Mouse (Mus musculus): ENCODE results near the gene Clca1. TPM values are rescaled to one million over a fixed set of nuclear protein-coding genes. Genes with fewer than 3 reads are reported as not detected.

Gene Clca1
- polyA plus RNA-seq, 1 experiment from 2014 or later: not detected

DNA sequence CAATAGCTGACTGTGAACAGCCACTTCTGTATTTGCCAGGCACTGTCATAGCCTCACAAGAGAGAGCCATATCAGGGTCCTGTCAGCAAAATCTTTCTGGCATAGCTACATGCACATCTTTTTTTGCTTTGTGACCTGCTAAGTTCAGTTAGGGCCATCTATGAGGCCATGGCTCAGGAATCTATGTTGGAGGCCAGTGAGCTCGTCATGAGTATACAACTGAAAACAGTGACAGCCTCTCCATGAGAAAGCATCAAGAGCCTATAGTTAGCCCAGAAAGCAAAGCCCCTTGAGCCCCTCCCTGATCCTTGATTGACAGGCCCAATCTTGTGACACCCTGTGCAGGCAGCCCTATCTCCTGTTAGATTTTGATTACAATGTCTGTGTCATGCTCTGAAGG is 56.5 kb downstream of the Clca1 start:
- Histone ChIP-seq H3K4me3 (ENCODE audit: low read depth, low read length) (no peak overlapping the region), H3K36me3 (ENCODE audit: control insufficient read depth, insufficient read depth, low read length) (no peaks in the 10 kb centered on the region), H3K27ac (ENCODE audit: low read depth, low read length) (no peak overlapping the region), H3K4me2 (ENCODE audit: low read depth) (no peak overlapping the region), H3K9me3 (ENCODE audit: control insufficient read depth, low read length) (no peaks in the 10 kb centered on the region), H3K9ac (ENCODE audit: low read length) (no peak overlapping the region), H3K4me1 (ENCODE audit: control insufficient read depth, insufficient read depth, low read length) (no peaks in the 10 kb centered on the region), H3K27me3 (ENCODE audit: control insufficient read depth, insufficient read depth, low read length) (no peaks in the 10 kb centered on the region)
- 88% methylated on average over 1 of the region's 1 CpGs for WGBS
- ATAC-seq (ENCODE audit: insufficient read depth, low FRiP score, low TSS enrichment) (no peak), DNase-seq (ENCODE audit: low spot score) (no peak)

DNA sequence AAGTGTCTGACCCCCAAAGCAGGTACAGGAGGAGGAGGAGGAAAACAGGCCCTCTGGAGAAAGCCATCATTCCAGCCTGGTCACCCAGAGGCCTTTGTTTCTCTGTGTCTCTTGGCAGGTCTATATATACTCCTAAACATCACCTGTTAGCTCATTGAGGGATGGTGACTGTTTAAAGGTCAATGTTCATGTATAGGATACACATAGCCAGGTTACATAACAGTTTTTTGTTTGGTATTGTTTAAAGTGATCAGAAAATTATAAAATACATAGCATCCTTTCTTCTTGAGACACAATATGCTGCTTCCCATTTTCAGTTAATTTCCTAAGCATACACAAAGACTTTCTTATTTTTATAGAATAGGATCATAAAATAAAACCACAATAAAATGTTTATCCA is 57.6 kb downstream of the Clca1 start, which contains the start of gene Clca4a:
Gene Clca4a (minus strand): TSS at position 101 of the 400 bp plus-strand sequence.
- Histone ChIP-seq H3K9me3 (ENCODE audit: control insufficient read depth, low read length) (no peaks in the 10 kb centered on the region), H3K9ac (ENCODE audit: low read length) (no peak within 1 kb of the TSS), H3K36me3 (ENCODE audit: control insufficient read depth, insufficient read depth, low read length) (no peaks in the 10 kb centered on the region), H3K27me3 (ENCODE audit: control insufficient read depth, insufficient read depth, low read length) (no peaks in the 10 kb centered on the region), H3K27ac (ENCODE audit: low read depth, low read length) (no peak within 1 kb of the TSS), H3K4me1 (ENCODE audit: control insufficient read depth, insufficient read depth, low read length) (no peaks in the 10 kb centered on the region), H3K4me3 (ENCODE audit: low read depth, low read length) (no peak within 1 kb of the TSS), H3K4me2 (ENCODE audit: low read depth) (no peak within 1 kb of the TSS)
- DNase-seq (ENCODE audit: low spot score) (no peak), ATAC-seq (ENCODE audit: insufficient read depth, low FRiP score, low TSS enrichment) (no peak)

DNA sequence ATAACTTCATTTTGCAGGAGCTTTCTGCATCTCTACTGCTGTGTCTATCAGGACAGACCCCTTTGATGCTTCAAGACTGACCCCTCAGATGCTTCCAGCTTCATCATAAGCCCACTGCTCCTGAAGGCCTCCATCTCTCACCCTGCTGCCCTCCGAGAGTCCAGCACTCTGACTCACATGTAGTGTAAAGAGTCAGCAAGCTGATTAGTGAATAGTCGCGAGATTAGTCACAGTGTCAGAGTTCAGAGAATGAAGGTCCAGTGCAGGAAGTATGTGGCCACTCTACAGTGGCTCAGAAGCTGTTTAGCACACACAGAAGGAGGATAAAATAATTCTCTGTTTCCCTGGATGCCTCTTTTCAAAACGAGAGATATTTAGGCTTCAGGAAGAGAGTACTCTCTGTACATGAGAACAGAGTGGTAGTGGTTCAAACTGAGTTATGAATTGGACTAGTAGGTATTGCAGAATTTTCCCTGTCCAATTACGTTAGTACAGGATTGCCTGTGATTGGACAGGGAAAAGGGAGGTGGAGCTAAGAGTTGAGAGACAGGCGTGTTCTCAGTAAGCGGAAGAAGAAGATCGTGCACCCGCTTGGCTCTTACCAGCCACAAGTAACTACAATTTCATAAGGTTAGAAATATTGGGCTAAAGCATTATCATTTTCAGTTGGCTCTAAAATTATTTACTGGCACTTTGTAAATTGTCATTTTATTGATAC is 60.9 kb downstream of the Clca1 start:
- 80% methylated on average over 9 of the region's 9 CpGs for WGBS
- no peak for ATAC-seq (ENCODE audit: insufficient read depth, low FRiP score, low TSS enrichment)
- Histone ChIP-seq H3K4me2 (ENCODE audit: low read depth) (no peak overlapping the region), H3K27ac (ENCODE audit: low read depth, low read length) (no peak overlapping the region), H3K27me3 (ENCODE audit: control insufficient read depth, insufficient read depth, low read length) (no peaks in the 10 kb centered on the region), H3K4me3 (ENCODE audit: low read depth, low read length) (no peak overlapping the region), H3K9ac (ENCODE audit: low read length) (no peak overlapping the region), H3K4me1 (ENCODE audit: control insufficient read depth, insufficient read depth, low read length) (no peaks in the 10 kb centered on the region), H3K9me3 (ENCODE audit: control insufficient read depth, low read length) (no peaks in the 10 kb centered on the region), H3K36me3 (ENCODE audit: control insufficient read depth, insufficient read depth, low read length) (no peaks in the 10 kb centered on the region)
- DNase-seq (ENCODE audit: low spot score): no peak

DNA sequence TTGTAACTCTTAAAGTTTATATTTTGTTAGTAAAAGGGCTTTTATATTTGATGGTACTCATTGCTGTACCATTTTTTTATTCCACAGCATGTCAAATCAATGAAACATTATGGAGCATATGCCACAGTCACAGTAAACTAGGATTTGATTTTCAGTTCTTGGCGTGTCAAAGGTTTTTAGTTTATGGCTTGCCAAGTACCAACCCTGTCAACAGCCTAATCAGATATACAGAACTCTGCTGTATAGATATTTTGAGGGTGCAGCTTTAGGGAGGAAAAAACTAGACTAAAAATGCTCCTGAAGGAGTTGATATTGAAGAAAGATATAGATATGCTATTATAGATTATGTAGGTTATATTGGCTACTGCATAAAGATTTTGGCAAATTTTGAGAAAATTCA is 62.8 kb downstream of the Clca1 start:
- Histone ChIP-seq H3K9ac (ENCODE audit: low read length) (no peak overlapping the region), H3K36me3 (ENCODE audit: control insufficient read depth, insufficient read depth, low read length) (no peaks in the 10 kb centered on the region), H3K4me3 (ENCODE audit: low read depth, low read length) (no peak overlapping the region), H3K27me3 (ENCODE audit: control insufficient read depth, insufficient read depth, low read length) (no peaks in the 10 kb centered on the region), H3K4me1 (ENCODE audit: control insufficient read depth, insufficient read depth, low read length) (no peaks in the 10 kb centered on the region), H3K27ac (ENCODE audit: low read depth, low read length) (no peak overlapping the region), H3K9me3 (ENCODE audit: control insufficient read depth, low read length) (no peaks in the 10 kb centered on the region), H3K4me2 (ENCODE audit: low read depth) (no peak overlapping the region)
- WGBS: 77% methylated on average over 1 of the region's 1 CpGs
- no peak for DNase-seq (ENCODE audit: low spot score)
- ATAC-seq (ENCODE audit: insufficient read depth, low FRiP score, low TSS enrichment): no peak

DNA sequence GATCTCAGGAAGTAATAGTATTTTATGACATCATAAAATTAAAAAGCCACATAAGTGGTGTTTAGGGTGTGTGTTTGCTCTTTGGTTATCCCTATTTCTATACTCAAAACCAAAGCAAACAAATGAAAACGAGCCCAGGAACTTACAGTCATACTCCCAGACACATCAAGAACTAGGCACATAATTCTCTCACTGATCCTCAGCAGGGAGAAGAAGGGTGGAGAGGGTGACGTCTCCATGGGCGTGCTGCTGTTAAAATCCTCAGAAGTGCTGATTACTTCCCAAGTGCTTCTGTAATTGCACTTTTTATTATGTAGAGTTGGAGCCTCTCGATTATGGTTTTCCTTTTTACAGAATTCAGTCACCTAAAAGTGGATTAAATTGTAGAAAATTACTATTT is 66.5 kb downstream of the Clca1 start:
- Histone ChIP-seq H3K9me3 (ENCODE audit: control insufficient read depth, low read length) (no peaks in the 10 kb centered on the region), H3K4me2 (ENCODE audit: low read depth) (no peak overlapping the region), H3K27me3 (ENCODE audit: control insufficient read depth, insufficient read depth, low read length) (no peaks in the 10 kb centered on the region), H3K27ac (ENCODE audit: low read depth, low read length) (no peak overlapping the region), H3K36me3 (ENCODE audit: control insufficient read depth, insufficient read depth, low read length) (no peaks in the 10 kb centered on the region), H3K9ac (ENCODE audit: low read length) (no peak overlapping the region), H3K4me3 (ENCODE audit: low read depth, low read length) (no peak overlapping the region), H3K4me1 (ENCODE audit: control insufficient read depth, insufficient read depth, low read length) (no peaks in the 10 kb centered on the region)
- DNase-seq (ENCODE audit: low spot score): no peak
- no peak for ATAC-seq (ENCODE audit: insufficient read depth, low FRiP score, low TSS enrichment)
- 40% methylated on average over 4 of the region's 4 CpGs for WGBS

Other genes starting within 250 kb of the Clca1 start
- not detected in 2 replicates for gene Clca3a2, start 213.3 kb downstream of the Clca1 start, polyA plus RNA-seq (2014; fragmentation: Nextera tagmentation; extraction: Ambion mirVana)
- gene Clca3b, start 183.4 kb downstream of the Clca1 start, polyA plus RNA-seq (2014; fragmentation: Nextera tagmentation; extraction: Ambion mirVana): not detected in 2 replicates
- gene Clca4b, start 100.2 kb downstream of the Clca1 start, polyA plus RNA-seq (2014; fragmentation: Nextera tagmentation; extraction: Ambion mirVana): not detected in 2 replicates
- gene Clca4a, start 57.7 kb downstream of the Clca1 start, polyA plus RNA-seq (2014; fragmentation: Nextera tagmentation; extraction: Ambion mirVana): not detected in 2 replicates
- gene Clca2, start 66.7 kb upstream of the Clca1 start, polyA plus RNA-seq (2014; fragmentation: Nextera tagmentation; extraction: Ambion mirVana): 0.18 and 0.24 TPM in 2 replicates
- gene Odf2l, start 85.8 kb upstream of the Clca1 start, polyA plus RNA-seq (2014; fragmentation: Nextera tagmentation; extraction: Ambion mirVana): 22.1 and 23.7 TPM in 2 replicates